Mouse (Mus musculus) gastrocnemius, postnatal 36 days (tissue): ENCODE results near the gene Btbd18. TPM values are rescaled to one million over a fixed set of nuclear protein-coding genes. Genes with fewer than 3 reads are reported as not detected.

Experiments used
- DNase-seq, 2 experiments: peaks; one replicate each; pipeline ENCODE4 v3.0.0; 2022
- intact Hi-C: fragments of 180-260 bp; cut with DNase I; formaldehyde crosslinking; loops from one replicate; pipeline ENCODE4 v1.15.1; 2025
- long read RNA-seq, 2 experiments: library from polyadenylated mRNA; stranded (forward); transcript quantifications; one replicate each; pipeline ENCODE4 v2.0.0; 2021
- total RNA-seq, 2 experiments: library from RNA; stranded (reverse); gene quantifications; 2 replicates each; pipeline ENCODE4 v1.2.3; 2021

Gene Btbd18
- not detected for total RNA-seq
- long read RNA-seq, experiment 1 = 0 reads
- long read RNA-seq, experiment 2 = 0 reads

- intact Hi-C loops = no loop called here
Measured at GRCm38 (mm10) chr2:84658806-84659205, at the start of gene Btbd18. TSS of gene Btbd18 (plus strand) at chr2:84659079.

GRCm38 (mm10) chr2:84612764-84613163 is 46.1 kb upstream of the Btbd18 start:
- intact Hi-C loops = no loop called here
- DNase-seq = no peak

More at GRCm38 (mm10) chr2:84658806-84659205, at the start of gene Btbd18:
- no peak for DNase-seq

GRCm38 (mm10) chr2:84617637-84618515 is 41.0 kb upstream of the Btbd18 start:
- intact Hi-C loops = loop anchor here (2.0 kb wide), 1 partner anchor 43 kb away; no protein-coding TSS in a partner anchor
- no peak for DNase-seq

GRCm38 (mm10) chr2:84618914-84619313 is 40.0 kb upstream of the Btbd18 start:
- DNase-seq = no peak
- intact Hi-C loops = loop anchor here (2.0 kb wide), 1 partner anchor 42 kb away; no protein-coding TSS in a partner anchor

GRCm38 (mm10) chr2:84619646-84620340 is 39.1 kb upstream of the Btbd18 start:
- intact Hi-C loops = loop anchor here (2.0 kb wide), 1 partner anchor 41 kb away; no protein-coding TSS in a partner anchor

GRCm38 (mm10) chr2:84622668-84623067 is 36.2 kb upstream of the Btbd18 start:
- no peak for DNase-seq

More at GRCm38 (mm10) chr2:84619646-84620340, 39.1 kb upstream of the Btbd18 start:
- no peak for DNase-seq

GRCm38 (mm10) chr2:84623428-84624119 is 35.3 kb upstream of the Btbd18 start:
- intact Hi-C loops = no loop called here
- DNase-seq = no peak

More at GRCm38 (mm10) chr2:84622668-84623067, 36.2 kb upstream of the Btbd18 start:
- intact Hi-C loops = no loop called here

GRCm38 (mm10) chr2:84624201-84624600 is 34.7 kb upstream of the Btbd18 start:
- intact Hi-C loops = no loop called here
- DNase-seq = no peak

- intact Hi-C loops = no loop called here
- DNase-seq = no peak
Measured at GRCm38 (mm10) chr2:84626366-84626975, 32.4 kb upstream of the Btbd18 start.

- intact Hi-C loops = no loop called here
- no peak for DNase-seq
Measured at GRCm38 (mm10) chr2:84627036-84627435, 31.8 kb upstream of the Btbd18 start.

GRCm38 (mm10) chr2:84632001-84632400 is 26.9 kb upstream of the Btbd18 start:
- intact Hi-C loops = no loop called here
- no peak for DNase-seq

- intact Hi-C loops = no loop called here
- no peak for DNase-seq
Measured at GRCm38 (mm10) chr2:84632999-84633398, 25.9 kb upstream of the Btbd18 start.

- intact Hi-C loops = no loop called here
- no peak for DNase-seq
Measured at GRCm38 (mm10) chr2:84634006-84634405, 24.9 kb upstream of the Btbd18 start.

- no peak for DNase-seq
- intact Hi-C loops = no loop called here
Measured at GRCm38 (mm10) chr2:84634934-84635482, 23.9 kb upstream of the Btbd18 start.

GRCm38 (mm10) chr2:84635611-84636010 is 23.3 kb upstream of the Btbd18 start:
- intact Hi-C loops = no loop called here

GRCm38 (mm10) chr2:84636231-84636741 is 22.6 kb upstream of the Btbd18 start:
- DNase-seq = no peak

More at GRCm38 (mm10) chr2:84635611-84636010, 23.3 kb upstream of the Btbd18 start:
- peak; percentile 76 to 84 for DNase-seq

GRCm38 (mm10) chr2:84637452-84638165 is 21.3 kb upstream of the Btbd18 start:
- no peak for DNase-seq
- intact Hi-C loops = no loop called here

More at GRCm38 (mm10) chr2:84636231-84636741, 22.6 kb upstream of the Btbd18 start:
- intact Hi-C loops = no loop called here

GRCm38 (mm10) chr2:84638428-84639220 is 20.3 kb upstream of the Btbd18 start:
- intact Hi-C loops = no loop called here
- DNase-seq = no peak
